Mouse (Mus musculus) heart, adult 2 months (tissue): ENCODE data around the gene Sidt2. TPM values are rescaled to one million over a fixed set of nuclear protein-coding genes. Genes with fewer than 3 reads are reported as not detected.
A peak's percentile ranks its signal among the peaks of the same experiment; 100 is the strongest.

ENCODE experiments used
- DNase-seq, 2 experiments: peaks; one replicate each; pipeline ENCODE4 v3.0.0; 2021
- H3K27ac ChIP-seq: fragments of 200-600 bp; 2 replicates; pipeline ENCODE4 v1.8.1; 2022
- H3K27me3 ChIP-seq: fragments of 200-500 bp; 2 replicates; pipeline ENCODE4 v1.6.1; 2012; ENCODE audit warnings: mild to moderate bottlenecking, low read length, inconsistent platforms, mixed read lengths; ENCODE audit not compliant: control insufficient read depth, insufficient read depth
- H3K36me3 ChIP-seq: fragments of 200-500 bp; 2 replicates; pipeline ENCODE4 v1.6.1; 2012; ENCODE audit warnings: low read length, inconsistent platforms; ENCODE audit not compliant: control insufficient read depth, insufficient read depth
- H3K4me1 ChIP-seq: fragments of 200-500 bp; 2 replicates; pipeline ENCODE4 v1.6.1; 2011; ENCODE audit warnings: low read length; ENCODE audit not compliant: control insufficient read depth, insufficient read depth
- H3K4me3 ChIP-seq: fragments of 200-600 bp; 2 replicates; pipeline ENCODE4 v1.8.1; 2022
- H3K79me2 ChIP-seq: fragments of 200-500 bp; replicated peaks from 2 replicates; pipeline ENCODE4 v1.6.1; 2012; ENCODE audit warnings: mild to moderate bottlenecking, inconsistent platforms, low read length, moderate library complexity, mixed read lengths; ENCODE audit not compliant: control insufficient read depth, insufficient read depth
- H3K9ac ChIP-seq: fragments of 200-500 bp; 2 replicates; pipeline ENCODE4 v1.6.1; 2012; ENCODE audit warnings: low read depth, mild to moderate bottlenecking, control low read depth, inconsistent platforms, low read length, mixed read lengths
- CTCF ChIP-seq: fragments of 200-600 bp; IDR thresholded peaks from 2 replicates; pipeline ENCODE4 v1.8.1; 2022; ENCODE audit warnings: antibody characterized with exemption, mild to moderate bottlenecking, moderate library complexity
- EP300 ChIP-seq: fragments of 200-500 bp; IDR thresholded peaks from 2 replicates; pipeline ENCODE4 v1.6.1; 2011; ENCODE audit warnings: low read depth, low read length, control low read depth; ENCODE audit not compliant: insufficient read depth
- POLR2A ChIP-seq: fragments of 200-500 bp; IDR thresholded peaks from 2 replicates; pipeline ENCODE4 v1.6.1; 2011; ENCODE audit warnings: mild to moderate bottlenecking, low read depth, low read length, control low read depth; ENCODE audit not compliant: insufficient read depth
- WGBS: fragments of 180-500 bp; shearing (Covaris S2); methylation state at CpG from one replicate; pipeline ENCODE4 v1.1.7; 2018; 5-methylcytosine and 5-hydroxymethylcytosine counted together
- intact Hi-C: fragments of 180-260 bp; cut with DNase I; formaldehyde crosslinking; loops from one replicate; pipeline ENCODE4 v1.15.1; 2025
- polyA plus RNA-seq: library from polyadenylated mRNA; depleted of rRNA; stranded (reverse); fragments of >200 nt; gene quantifications from 2 replicates; pipeline ENCODE4 v1.2.3, GENCODE M21; 2012
- total RNA-seq, 2 experiments: library from RNA; stranded (reverse); gene quantifications; 2 replicates each; pipeline ENCODE4 v1.2.3; 2021

Sidt2 gene
- total and polyA plus RNA-seq, 3 experiments, result 71.6 to 216 (median 81.7) TPM

DNA sequence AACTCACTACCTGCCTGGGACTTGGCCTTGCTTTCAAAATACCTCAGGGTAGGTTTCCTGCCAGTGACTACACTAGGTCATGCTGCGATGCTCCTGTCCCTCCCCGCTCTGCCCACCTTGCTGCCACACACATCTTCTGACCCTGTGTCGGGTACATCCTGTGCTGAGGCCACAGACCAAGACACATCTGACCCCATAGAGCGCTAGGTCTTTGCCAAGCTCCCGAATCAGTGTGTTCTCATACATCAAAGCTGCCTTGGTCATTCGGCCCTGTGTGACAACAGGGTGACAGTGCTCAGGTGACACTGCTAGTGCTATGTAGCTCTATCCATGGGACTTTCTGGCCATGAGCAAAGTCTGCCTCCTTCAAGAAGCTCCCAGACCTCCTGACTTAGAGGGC, 15.3 kb downstream of the Sidt2 start:
- 90% methylated on average over 6 of the region's 6 CpGs for WGBS
- TF ChIP-seq POLR2A (no peak), EP300 (no peak), CTCF (no peak)

DNA sequence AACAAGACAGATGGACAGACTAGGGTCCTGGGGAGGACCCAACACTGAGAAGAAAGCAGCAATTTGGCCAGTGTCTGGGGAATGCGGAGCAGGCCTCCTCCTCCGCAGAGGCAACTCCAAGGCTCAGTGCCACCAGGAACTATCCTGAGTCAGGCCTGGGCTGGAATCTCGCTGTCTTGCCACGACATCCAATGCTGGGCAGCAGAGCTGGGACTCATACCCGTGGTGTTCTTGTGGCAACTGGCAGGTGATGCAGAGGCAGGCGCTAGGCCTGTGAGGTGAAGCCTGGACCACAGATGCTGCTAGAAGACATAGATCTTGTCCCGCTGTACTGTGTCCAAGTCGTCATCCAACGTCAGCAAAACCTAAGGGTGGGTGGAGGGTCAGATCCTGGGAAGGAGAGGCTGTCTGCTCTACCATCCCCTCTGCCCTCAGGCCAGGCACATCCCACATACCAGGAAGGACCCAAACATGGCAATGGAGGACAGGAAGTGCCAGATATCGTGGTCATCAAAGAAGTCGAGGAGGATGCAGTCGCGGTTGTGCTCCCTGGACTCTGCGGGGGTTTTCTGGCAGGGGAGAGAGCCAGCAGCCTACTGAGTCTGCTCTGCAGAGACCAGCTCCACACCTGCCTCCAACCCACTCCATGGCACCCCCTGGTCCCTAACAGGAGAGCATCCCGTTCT, 16.0 kb downstream of the Sidt2 start:
- Histone ChIP-seq H3K79me2 (no peaks in the 10 kb centered on the region), H3K27me3 (no peaks in the 10 kb centered on the region), H3K4me1 (no peaks in the 10 kb centered on the region; the same call in none of the 2 replicates), H3K36me3 (no peaks in the 10 kb centered on the region), H3K4me3 (no peak overlapping the region), H3K9ac (no peak overlapping the region), H3K27ac (no peak overlapping the region; the same call in 1 of the 2 replicates)
- DNase-seq, result no peak
- WGBS, result 66% methylated on average over 15 of the region's 15 CpGs
- TF ChIP-seq EP300 (no peak), POLR2A (no peak), CTCF (no peak)
- intact Hi-C loops, result no loop called here

More for the DNA sequence above, 15.3 kb downstream of the Sidt2 start:
- intact Hi-C loops, result no loop called here
- Histone ChIP-seq H3K27ac (no peak overlapping the region), H3K36me3 (no peaks in the 10 kb centered on the region), H3K9ac (no peak overlapping the region), H3K4me1 (no peaks in the 10 kb centered on the region; the same call in none of the 2 replicates), H3K27me3 (no peaks in the 10 kb centered on the region), H3K79me2 (no peaks in the 10 kb centered on the region), H3K4me3 (no peak overlapping the region)
- no peak for DNase-seq

DNA sequence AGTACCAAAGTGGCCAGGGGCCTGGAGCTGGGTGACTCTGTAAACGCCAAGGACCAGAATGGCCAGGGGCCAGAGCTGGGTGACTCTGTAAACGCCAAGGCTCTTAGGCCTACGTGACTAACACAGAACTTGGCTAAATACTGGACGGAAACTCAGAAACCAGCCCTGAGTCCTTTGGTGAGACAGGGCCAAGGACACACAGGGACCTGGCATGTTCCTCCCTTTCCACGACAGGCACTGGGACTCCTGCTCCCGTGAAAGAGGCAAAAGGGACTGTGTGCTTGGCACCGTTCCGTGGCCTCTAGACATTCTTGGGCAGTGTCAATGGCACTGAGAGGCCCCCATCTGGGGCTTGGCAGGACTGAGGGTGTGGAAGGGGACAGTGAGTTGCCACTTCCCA, 17.0 kb downstream of the Sidt2 start:
- WGBS, result 65% methylated on average over 8 of the region's 8 CpGs
- TF ChIP-seq POLR2A (no peak), EP300 (0 out of 2 replicates have a peak, but pooled peaks have one; percentile 7)
- intact Hi-C loops, result no loop called here
- H3K27me3 ChIP-seq, result no peaks in the 10 kb centered on the region
- H3K4me3 ChIP-seq, result no peak overlapping the region
- DNase-seq, result peak; percentile 51 to 63
- H3K9ac ChIP-seq, result no peak overlapping the region
- H3K4me1 ChIP-seq, result no peaks in the 10 kb centered on the region; the same call in none of the 2 replicates
- peak overlapping the region; percentile 33 for H3K27ac ChIP-seq
- no peaks in the 10 kb centered on the region for H3K79me2 ChIP-seq
- H3K36me3 ChIP-seq, result no peaks in the 10 kb centered on the region

DNA sequence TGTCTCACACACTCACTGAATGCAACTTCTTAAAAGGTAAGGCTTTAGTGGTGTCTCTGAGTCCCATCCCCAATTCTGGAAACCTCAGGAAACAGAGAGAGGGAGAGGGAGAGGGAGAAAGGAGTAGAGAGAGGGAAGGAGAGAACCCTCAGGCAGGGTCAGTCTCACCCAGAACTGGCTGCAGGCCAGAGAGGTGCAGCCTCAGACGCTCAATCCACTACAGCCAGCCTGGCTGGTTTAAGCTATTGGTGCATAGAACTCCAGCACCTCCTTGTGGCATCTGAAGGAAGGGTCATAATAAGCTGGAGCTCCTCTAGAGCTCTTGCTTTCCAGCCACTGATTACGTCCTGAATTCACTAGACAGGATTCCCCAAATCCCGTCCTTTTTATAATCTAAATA, 18.2 kb downstream of the Sidt2 start:
- H3K9ac ChIP-seq, result no peak overlapping the region
- no peak overlapping the region for H3K4me3 ChIP-seq
- H3K36me3 ChIP-seq, result no peaks in the 10 kb centered on the region
- WGBS, result 12% methylated on average over 3 of the region's 3 CpGs
- TF ChIP-seq CTCF, result peak; percentile 84
- 0 out of 2 replicates have a peak, but pooled peaks have one; percentile 39 for TF ChIP-seq EP300
- TF ChIP-seq POLR2A, result no peak
- H3K27me3 ChIP-seq, result no peaks in the 10 kb centered on the region
- H3K27ac ChIP-seq, result no peak overlapping the region
- intact Hi-C loops, result loop anchor here (1.0 kb wide), 1 partner anchor 26 kb away; no protein-coding TSS in a partner anchor
- peaks cover 2% of the 10 kb centered on the region for H3K4me1 ChIP-seq
- DNase-seq, result peak; percentile 58 to 64
- H3K79me2 ChIP-seq, result no peaks in the 10 kb centered on the region

DNA sequence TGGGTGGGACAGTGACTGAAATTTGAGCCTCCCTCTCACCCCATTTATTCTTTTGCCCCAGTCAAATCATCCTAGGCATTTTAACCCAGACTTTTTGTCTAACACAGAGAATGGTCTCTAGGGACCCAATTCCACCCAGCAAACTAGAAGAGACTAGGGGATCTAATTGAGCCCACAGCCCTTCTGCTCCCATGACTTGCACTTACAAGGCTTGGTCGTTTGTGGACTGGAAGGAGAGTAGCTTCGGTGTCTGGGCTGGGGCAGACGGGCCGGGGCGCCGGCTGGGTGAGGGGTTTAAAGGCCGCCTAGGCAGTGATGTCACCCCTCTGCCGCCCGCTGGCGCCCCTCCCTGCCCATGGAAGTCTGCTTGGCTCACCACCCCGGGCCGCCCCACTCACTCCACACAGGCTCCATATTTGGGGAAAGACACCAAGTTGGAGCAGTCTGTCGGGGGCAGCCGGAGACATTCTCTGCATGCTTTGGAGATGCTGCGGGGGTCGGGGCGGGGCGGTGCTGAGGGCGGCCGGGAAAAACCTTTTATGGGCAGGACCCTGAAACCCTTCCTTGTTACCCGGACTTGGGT, 19.3 kb downstream of the Sidt2 start, which contains the start of gene Tagln:
Gene Tagln, minus strand, starts transcription at position 431 of the 583 bp plus-strand sequence.
- Histone ChIP-seq H3K79me2 (no peaks in the 10 kb centered on the region), H3K27ac (peak within 1 kb of the TSS; percentile 23), H3K9ac (no peak within 1 kb of the TSS; the same call in 1 of the 2 replicates), H3K36me3 (no peaks in the 10 kb centered on the region), H3K4me1 (peaks cover 2% of the 10 kb centered on the region), H3K4me3 (no peak within 1 kb of the TSS), H3K27me3 (no peaks in the 10 kb centered on the region)
- intact Hi-C loops, result no loop called here
- TF ChIP-seq POLR2A (no peak), EP300 (no peak), CTCF (no peak)
- DNase-seq, result no peak
- WGBS, result 16% methylated on average over 21 of the region's 21 CpGs
